Mouse (Mus musculus): ENCODE measurements around the gene Trib3. TPM values are rescaled to one million over a fixed set of nuclear protein-coding genes. Genes with fewer than 3 reads are reported as not detected.
A peak's percentile ranks its signal among the peaks of the same experiment; 100 is the strongest.

The Trib3 gene
- polyA plus RNA-seq, 1 experiment from 2014 or later, result 3.6 TPM

DNA sequence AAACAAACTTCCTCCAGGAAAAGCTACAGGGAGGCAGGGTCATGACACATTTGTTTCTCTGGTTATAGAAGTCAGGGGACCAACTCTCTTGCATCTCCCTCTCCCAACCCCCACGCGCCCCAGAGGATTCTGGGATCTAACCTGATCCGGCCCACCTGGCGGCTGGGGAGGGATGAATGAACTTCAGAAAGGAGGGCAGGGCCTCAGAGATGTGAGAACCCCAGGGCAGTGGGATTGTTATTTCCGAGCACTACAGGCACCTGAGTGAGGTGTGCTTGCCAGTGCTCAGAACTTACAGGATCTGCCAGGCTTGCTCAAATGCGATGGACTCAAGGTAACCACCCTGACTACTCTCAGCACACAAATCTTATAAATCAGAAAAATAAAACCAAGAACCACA is 1.6 kb upstream of the Trib3 start:
- Histone ChIP-seq H3K9me3 (no peaks in the 10 kb centered on the region), H3K27ac (no peak overlapping the region), H3K9ac (replicated peaks) (no peak overlapping the region), H3K4me3 (replicated peaks) (no peak overlapping the region), H3K4me1 (replicated peaks) (peaks cover 12% of the 10 kb centered on the region; the same call in 1 of the 2 replicates), H3K4me2 (no peak overlapping the region), H3K36me3 (no peaks in the 10 kb centered on the region), H3K27me3 (peaks cover 32% of the 10 kb centered on the region)
- 51% methylated on average over 6 of the region's 6 CpGs for WGBS
- ATAC-seq (ENCODE audit: insufficient number of reproducible peaks, insufficient read depth, low FRiP score, low TSS enrichment, low read depth), result no peak

DNA sequence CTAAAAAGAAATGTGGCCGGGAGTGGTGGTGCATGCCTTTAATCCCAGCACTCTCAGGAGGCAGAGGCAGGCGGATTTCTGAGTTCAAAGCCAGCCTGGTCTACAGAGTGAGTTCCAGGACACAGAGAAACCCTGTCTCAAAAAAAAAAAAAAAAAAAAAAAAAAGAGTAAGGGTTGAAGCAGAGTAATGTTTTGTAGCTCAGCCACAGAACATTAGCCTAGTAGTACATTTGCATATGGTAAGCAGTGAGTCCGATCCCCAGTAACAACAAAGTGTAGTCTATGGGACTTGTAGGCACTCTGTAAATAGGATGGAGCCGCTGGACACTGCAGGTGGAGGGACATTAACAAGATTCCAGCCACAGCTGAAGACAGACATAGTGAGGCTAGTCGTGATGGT is 1.1 kb upstream of the Trib3 start:
- Histone ChIP-seq H3K27ac (no peak overlapping the region), H3K9me3 (no peaks in the 10 kb centered on the region), H3K4me2 (no peak overlapping the region), H3K9ac (replicated peaks) (no peak overlapping the region), H3K36me3 (no peaks in the 10 kb centered on the region), H3K4me1 (replicated peaks) (peaks cover 12% of the 10 kb centered on the region; the same call in 1 of the 2 replicates), H3K4me3 (replicated peaks) (no peak overlapping the region), H3K27me3 (peaks cover 32% of the 10 kb centered on the region)
- no peak for ATAC-seq (ENCODE audit: insufficient number of reproducible peaks, insufficient read depth, low FRiP score, low TSS enrichment, low read depth)
- 62% methylated on average over 5 of the region's 5 CpGs for WGBS

DNA sequence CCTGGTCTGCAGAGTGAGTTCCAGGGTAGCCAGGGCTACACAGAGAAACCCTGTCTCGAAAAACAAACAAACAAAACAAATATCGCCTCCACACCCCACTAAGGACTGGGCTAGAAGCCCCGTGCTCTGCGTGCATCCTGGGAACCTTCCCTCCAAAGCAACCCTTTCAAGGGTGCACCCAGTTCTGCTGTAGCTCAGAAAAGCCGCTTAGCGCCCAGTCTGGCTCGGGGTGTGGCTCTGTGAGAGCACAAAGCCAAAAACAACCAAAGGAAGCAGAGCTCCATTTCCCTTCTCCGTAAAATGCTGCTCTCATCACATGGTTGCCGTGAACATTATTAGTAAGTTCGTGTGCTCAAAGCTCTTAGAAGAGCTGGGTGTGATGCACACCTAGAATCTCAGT is 529 bp upstream of the Trib3 start:
- Histone ChIP-seq H3K9me3 (no peaks in the 10 kb centered on the region), H3K27ac (no peak overlapping the region), H3K4me3 (replicated peaks) (peak overlapping the region; percentile 57), H3K4me2 (peak overlapping the region; percentile 91), H3K9ac (replicated peaks) (peak overlapping the region; percentile 65), H3K27me3 (peaks cover 32% of the 10 kb centered on the region), H3K36me3 (no peaks in the 10 kb centered on the region), H3K4me1 (replicated peaks) (peaks cover 12% of the 10 kb centered on the region; the same call in 1 of the 2 replicates)
- 9% methylated on average over 10 of the region's 10 CpGs for WGBS
- ATAC-seq (ENCODE audit: insufficient number of reproducible peaks, insufficient read depth, low FRiP score, low TSS enrichment, low read depth), result no peak

GRCm38 (mm10) chr2:152339631-152340179 is 4.1 kb downstream of the Trib3 start:
- H3K36me3 ChIP-seq, result no peaks in the 10 kb centered on the region
- H3K27ac ChIP-seq, result no peak overlapping the region
- no peaks in the 10 kb centered on the region for H3K9me3 ChIP-seq
- WGBS, result 85% methylated on average over 22 of the region's 22 CpGs
- H3K4me1 ChIP-seq (replicated peaks), result peaks cover 12% of the 10 kb centered on the region; the same call in 1 of the 2 replicates
- no peak overlapping the region for H3K4me2 ChIP-seq
- H3K27me3 ChIP-seq, result peaks cover 37% of the 10 kb centered on the region
- no peak overlapping the region for H3K9ac ChIP-seq (replicated peaks)
- H3K4me3 ChIP-seq (replicated peaks), result no peak overlapping the region
- ATAC-seq (ENCODE audit: insufficient number of reproducible peaks, insufficient read depth, low FRiP score, low TSS enrichment, low read depth), result no peak

GRCm38 (mm10) chr2:152338319-152338718 is 5.5 kb downstream of the Trib3 start:
- peaks cover 5% of the 10 kb centered on the region; the same call in 1 of the 2 replicates for H3K4me1 ChIP-seq (replicated peaks)
- no peaks in the 10 kb centered on the region for H3K36me3 ChIP-seq
- H3K27ac ChIP-seq, result no peak overlapping the region
- H3K27me3 ChIP-seq, result peaks cover 31% of the 10 kb centered on the region
- no peaks in the 10 kb centered on the region for H3K9me3 ChIP-seq
- 83% methylated on average over 13 of the region's 13 CpGs for WGBS
- no peak for ATAC-seq (ENCODE audit: insufficient number of reproducible peaks, insufficient read depth, low FRiP score, low TSS enrichment, low read depth)
- H3K4me3 ChIP-seq (replicated peaks), result no peak overlapping the region
- H3K9ac ChIP-seq (replicated peaks), result no peak overlapping the region
- no peak overlapping the region for H3K4me2 ChIP-seq

GRCm38 (mm10) chr2:152337591-152338212 is 6.1 kb downstream of the Trib3 start:
- Histone ChIP-seq H3K4me1 (replicated peaks) (no peaks in the 10 kb centered on the region), H3K27me3 (peaks cover 26% of the 10 kb centered on the region), H3K9me3 (no peaks in the 10 kb centered on the region), H3K4me3 (replicated peaks) (no peak overlapping the region), H3K27ac (no peak overlapping the region), H3K36me3 (no peaks in the 10 kb centered on the region), H3K9ac (replicated peaks) (no peak overlapping the region), H3K4me2 (no peak overlapping the region)
- no peak for ATAC-seq (ENCODE audit: insufficient number of reproducible peaks, insufficient read depth, low FRiP score, low TSS enrichment, low read depth)
- 83% methylated on average over 11 of the region's 11 CpGs for WGBS

DNA sequence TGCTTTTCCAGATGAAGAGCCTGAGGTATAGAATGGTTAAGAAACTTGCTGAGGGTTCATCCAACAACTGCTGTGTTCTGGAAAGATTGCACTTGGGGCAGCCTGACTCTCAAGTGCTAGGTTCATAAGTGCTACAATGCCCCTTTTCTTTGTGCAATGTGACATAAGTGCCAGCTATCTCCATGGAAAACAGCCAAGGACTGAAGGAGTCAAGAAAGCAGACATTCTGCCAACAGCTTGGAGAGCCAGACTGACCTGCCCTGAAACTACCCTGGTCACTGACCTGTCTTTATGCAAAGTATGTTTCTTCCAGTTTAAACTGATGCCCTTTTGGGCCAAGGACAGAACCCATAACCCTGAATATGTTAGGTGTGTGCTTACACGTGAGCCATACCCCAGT is 7.0 kb downstream of the Trib3 start:
- no peaks in the 10 kb centered on the region for H3K4me1 ChIP-seq (replicated peaks)
- H3K27ac ChIP-seq, result no peak overlapping the region
- no peak for ATAC-seq (ENCODE audit: insufficient number of reproducible peaks, insufficient read depth, low FRiP score, low TSS enrichment, low read depth)
- H3K4me2 ChIP-seq, result no peak overlapping the region
- H3K9ac ChIP-seq (replicated peaks), result no peak overlapping the region
- no peaks in the 10 kb centered on the region for H3K36me3 ChIP-seq
- H3K27me3 ChIP-seq, result peaks cover 19% of the 10 kb centered on the region
- H3K4me3 ChIP-seq (replicated peaks), result no peak overlapping the region
- H3K9me3 ChIP-seq, result no peaks in the 10 kb centered on the region
- WGBS, result 82% methylated on average over 1 of the region's 1 CpGs

DNA sequence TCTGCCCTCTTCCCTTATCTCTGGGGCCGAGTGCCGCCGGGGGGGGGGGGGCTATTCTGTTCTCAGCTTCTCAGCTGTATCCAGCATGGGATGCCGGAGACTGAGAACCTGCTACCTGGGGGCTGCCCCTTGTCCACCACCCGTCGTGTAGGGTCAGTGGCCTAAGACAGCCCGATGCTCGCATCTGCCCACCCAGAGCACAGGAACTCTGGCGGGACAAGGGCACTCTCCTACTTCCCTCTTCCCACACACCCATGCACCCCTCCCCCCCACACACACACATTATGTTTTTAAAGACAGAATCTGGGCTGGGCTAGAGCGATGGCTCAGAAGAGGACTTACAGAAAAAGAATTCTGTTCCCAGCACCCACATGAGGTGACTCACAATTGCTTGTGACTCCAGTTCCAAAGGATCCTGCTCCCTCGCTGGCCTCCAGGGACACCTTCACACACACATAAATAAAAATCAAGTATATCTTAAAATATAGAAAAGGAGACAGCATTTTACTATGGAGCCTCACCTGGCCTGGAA is 8.5 kb downstream of the Trib3 start:
- H3K4me2 ChIP-seq, result no peak overlapping the region
- H3K27me3 ChIP-seq, result peaks cover 16% of the 10 kb centered on the region
- peaks cover 13% of the 10 kb centered on the region for H3K4me1 ChIP-seq (replicated peaks)
- ATAC-seq (ENCODE audit: insufficient number of reproducible peaks, insufficient read depth, low FRiP score, low TSS enrichment, low read depth), result no peak
- H3K9ac ChIP-seq (replicated peaks), result 0 out of 2 replicates have a peak overlapping the region, but pooled peaks have one; percentile 8
- H3K27ac ChIP-seq, result no peak overlapping the region
- peaks cover 3% of the 10 kb centered on the region; the same call in 1 of the 2 replicates for H3K36me3 ChIP-seq
- 58% methylated on average over 11 of the region's 11 CpGs for WGBS
- H3K9me3 ChIP-seq, result no peaks in the 10 kb centered on the region
- no peak overlapping the region for H3K4me3 ChIP-seq (replicated peaks)

GRCm38 (mm10) chr2:152333345-152334006 is 10.4 kb downstream of the Trib3 start:
- peaks cover 16% of the 10 kb centered on the region for H3K27me3 ChIP-seq
- H3K36me3 ChIP-seq, result peaks cover 17% of the 10 kb centered on the region
- H3K9me3 ChIP-seq, result no peaks in the 10 kb centered on the region
- no peak overlapping the region for H3K9ac ChIP-seq (replicated peaks)
- ATAC-seq (ENCODE audit: insufficient number of reproducible peaks, insufficient read depth, low FRiP score, low TSS enrichment, low read depth), result no peak
- no peak overlapping the region for H3K4me2 ChIP-seq
- no peak overlapping the region for H3K4me3 ChIP-seq (replicated peaks)
- no peak overlapping the region for H3K27ac ChIP-seq
- 73% methylated on average over 4 of the region's 4 CpGs for WGBS
- H3K4me1 ChIP-seq (replicated peaks), result peaks cover 16% of the 10 kb centered on the region

GRCm38 (mm10) chr2:152332101-152332825 is 11.6 kb downstream of the Trib3 start, which contains the start of gene Rbck1:
TSS of gene Rbck1 (minus strand) at chr2:152332653.
- Histone ChIP-seq H3K9me3 (no peaks in the 10 kb centered on the region), H3K27me3 (peaks cover 12% of the 10 kb centered on the region), H3K4me1 (replicated peaks) (peaks cover 16% of the 10 kb centered on the region), H3K36me3 (peaks cover 28% of the 10 kb centered on the region), H3K27ac (peak within 1 kb of the TSS; percentile 87), H3K4me2 (peak within 1 kb of the TSS; percentile 76), H3K4me3 (replicated peaks) (peak within 1 kb of the TSS; percentile 91), H3K9ac (replicated peaks) (peak within 1 kb of the TSS; percentile 89)
- WGBS, result under 1% methylated on average over 52 of the region's 54 CpGs
- ATAC-seq (ENCODE audit: insufficient number of reproducible peaks, insufficient read depth, low FRiP score, low TSS enrichment, low read depth), result peak; percentile 95
